ENCODE assay signal across 8 mouse cellular contexts in genomic region chr9:36767203-36768143, GRCm38 (mm10). TPM values are rescaled to one million over a fixed set of nuclear protein-coding genes. Genes with fewer than 3 reads are reported as not detected.
DNase-seq lines count a peak whose midpoint lies in the region; ATAC-seq lines count a peak whose summit lies in the region.

Gene Stt3a (minus strand): TSS chr9:36767679.

- WGBS in intestine, embryonic 14.5 days, result 1% methylated on average over 60 of the region's 60 CpGs

- intact Hi-C loops in left cerebral cortex, postnatal 14 days (cut with DNase I), result no loop called here

- H3K27me3 ChIP-seq in intestine, embryonic 14.5 days (replicated peaks; ENCODE audit: control insufficient read depth, insufficient read depth, low read length), result no peaks in the 10 kb centered on the region

- H3K9me3 ChIP-seq in intestine, embryonic 14.5 days (ENCODE audit: control insufficient read depth, low read length), result no peaks in the 10 kb centered on the region

- peaks cover 5% of the 10 kb centered on the region for H3K4me1 ChIP-seq in intestine, embryonic 14.5 days (replicated peaks; ENCODE audit: control insufficient read depth, insufficient read depth, low read length)

- ATAC-seq in intestine, embryonic 14.5 days (replicated peaks; ENCODE audit: low FRiP score, low TSS enrichment, low read depth), result peak; percentile 100

- H3K4me3 ChIP-seq in intestine, embryonic 14.5 days (ENCODE audit: low read depth, low read length), result peak within 1 kb of the TSS; percentile 99

- DNase-seq in adrenal gland, adult 18-20 months (ENCODE audit: low spot score in 2 of 2), result peak; percentile 91 to 93
- DNase-seq in embryo, embryonic 11 days, result peak; percentile 99
- peak; percentile 99 for DNase-seq in gastrocnemius, postnatal 25 days
- peak; percentile 94 for DNase-seq in intestine, embryonic 14.5 days (ENCODE audit: low spot score)
- peak; percentile 100 for DNase-seq in left cerebral cortex, postnatal 14 days (ENCODE audit: low spot score in 2 of 2)
- peak; percentile 100 for DNase-seq in mesoderm, embryonic 11.5 days (ENCODE audit: low read depth, low spot score)
- peak; percentile 99 to 100 for DNase-seq in right cerebral cortex, postnatal 36 days (ENCODE audit: low spot score in 2 of 2)
- DNase-seq in yolk sac, embryonic 10.5 days (ENCODE audit: low spot score), result peak; percentile 100

- peak within 1 kb of the TSS; percentile 89 for H3K27ac ChIP-seq in intestine, embryonic 14.5 days (ENCODE audit: low read depth)

- peak within 1 kb of the TSS; percentile 94 for H3K4me2 ChIP-seq in intestine, embryonic 14.5 days (ENCODE audit: low read length)

- peak within 1 kb of the TSS; percentile 80 for H3K9ac ChIP-seq in intestine, embryonic 14.5 days (ENCODE audit: low read length)

- H3K36me3 ChIP-seq in intestine, embryonic 14.5 days (ENCODE audit: control insufficient read depth, insufficient read depth, low read length), result peaks cover 27% of the 10 kb centered on the region

RNA-seq across cellular contexts. Expression of gene Stt3a, which starts in this region (rescaled TPM):
- 100 to 1,000 TPM; 210 to 266 TPM for total RNA-seq in adrenal gland, adult 18-20 months (2021)
- total RNA-seq in gastrocnemius, postnatal 25 days (2021), result 10 to 100 TPM; 36.9 TPM
- 238 and 243 TPM in 2 replicates for polyA plus RNA-seq in intestine, embryonic 14.5 days (2014; fragmentation: Nextera tagmentation; extraction: Ambion mirVana)
- 10 to 100 TPM; 63.1 to 67.8 TPM for total RNA-seq in left cerebral cortex, postnatal 14 days (2021)

Comparison
In these comparisons a context has a peak if more than half of its experiments do, and no peak if none do; other contexts are left out.
1. Peak in every context shown above with its lines: DNase-seq, ATAC-seq, H3K4me3 ChIP-seq and H3K27ac ChIP-seq.